9 mouse cellular contexts compared by ENCODE assay signal in genomic region chr3:15264450-15264849, GRCm38 (mm10).
A peak's percentile ranks its signal among the peaks of the same experiment; 100 is the strongest.
DNase-seq lines count a peak whose midpoint lies in the region; ATAC-seq lines count a peak whose summit lies in the region.
"Had no signal": no experiment of that assay in that cellular context is flagged by ENCODE, and none has a peak within 500 bp of the region (broad histone marks: within the 10 kb centered on the region; RNA-seq: fewer than 3 reads in every experiment).

No protein-coding gene starts in this region.

- 10% methylated on average over 3 of the region's 3 CpGs for WGBS in hindbrain, embryonic 11.5 days
- WGBS in hindbrain, embryonic 16.5 days, result 10% methylated on average over 3 of the region's 3 CpGs
- WGBS in kidney, embryonic 14.5 days, result 11% methylated on average over 3 of the region's 3 CpGs

- no peaks in the 10 kb centered on the region for H3K27me3 ChIP-seq in hindbrain, embryonic 11.5 days (ENCODE audit: control insufficient read depth, insufficient read depth, low read length)
- no peaks in the 10 kb centered on the region for H3K27me3 ChIP-seq in hindbrain, embryonic 16.5 days (replicated peaks; ENCODE audit: control insufficient read depth, insufficient read depth, low read length)
- H3K27me3 ChIP-seq in kidney, embryonic 14.5 days (ENCODE audit: control insufficient read depth, insufficient read depth, low read length), result no peaks in the 10 kb centered on the region
- H3K27me3 ChIP-seq: liver, embryonic 13.5 days had no signal

- no peaks in the 10 kb centered on the region for H3K4me1 ChIP-seq in hindbrain, embryonic 11.5 days (replicated peaks; ENCODE audit: control insufficient read depth, insufficient read depth, low read length)
- H3K4me1 ChIP-seq in hindbrain, embryonic 16.5 days (ENCODE audit: control insufficient read depth, insufficient read depth, low read depth, low read length), result no peaks in the 10 kb centered on the region
- H3K4me1 ChIP-seq in kidney, embryonic 14.5 days (ENCODE audit: control insufficient read depth, insufficient read depth, low read length), result no peaks in the 10 kb centered on the region
- H3K4me1 ChIP-seq: liver, embryonic 13.5 days had no signal

- H3K9ac ChIP-seq in hindbrain, embryonic 11.5 days (ENCODE audit: low read depth, low read length), result no peak overlapping the region
- H3K9ac ChIP-seq in hindbrain, embryonic 16.5 days (ENCODE audit: low read depth, low read length), result no peak overlapping the region
- H3K9ac ChIP-seq in kidney, embryonic 14.5 days (ENCODE audit: low read depth, low read length), result no peak overlapping the region
- H3K9ac ChIP-seq: liver, embryonic 13.5 days had no signal

- H3K4me2 ChIP-seq in hindbrain, embryonic 11.5 days (replicated peaks; ENCODE audit: low read depth, low read length), result no peak overlapping the region
- H3K4me2 ChIP-seq in hindbrain, embryonic 16.5 days (ENCODE audit: low read length), result no peak overlapping the region
- no peak overlapping the region for H3K4me2 ChIP-seq in kidney, embryonic 14.5 days (replicated peaks; ENCODE audit: low read depth, low read length)
- H3K4me2 ChIP-seq: liver, embryonic 13.5 days had no signal

- H3K4me3 ChIP-seq in hindbrain, embryonic 11.5 days (ENCODE audit: low read depth, low read length), result no peak overlapping the region
- no peak overlapping the region for H3K4me3 ChIP-seq in hindbrain, embryonic 16.5 days (ENCODE audit: low read length)
- H3K4me3 ChIP-seq in kidney, embryonic 14.5 days (ENCODE audit: low read length), result no peak overlapping the region
- H3K4me3 ChIP-seq: liver, embryonic 13.5 days had no signal

- no peak overlapping the region for H3K27ac ChIP-seq in hindbrain, embryonic 11.5 days (ENCODE audit: low read depth, low read length)
- no peak overlapping the region for H3K27ac ChIP-seq in hindbrain, embryonic 16.5 days (ENCODE audit: low read depth, low read length)
- H3K27ac ChIP-seq in kidney, embryonic 14.5 days (ENCODE audit: low read depth, low read length), result no peak overlapping the region
- H3K27ac ChIP-seq: liver, embryonic 13.5 days had no signal

- peak; percentile 67 for DNase-seq in hindbrain, embryonic 11.5 days (ENCODE audit: low spot score)
- peak; percentile 10 for DNase-seq in right cerebral cortex, adult 18-20 months
- DNase-seq in right cerebral cortex, postnatal 25 days, result no peak
- peak; percentile 50 for DNase-seq in c-Kit-positive CD71-positive TER-119-positive erythroid progenitor cells, embryonic 14.5 days (ENCODE audit: low spot score)
- peak; percentile 60 for DNase-seq in retina, postnatal 1 day
- DNase-seq in right cerebral cortex, postnatal 36 days (ENCODE audit: low spot score in 2 of 2), result no peak
- DNase-seq: liver, embryonic 13.5 days had no signal

- no peak for ATAC-seq in hindbrain, embryonic 11.5 days (ENCODE audit: low FRiP score)
- ATAC-seq in hindbrain, embryonic 16.5 days, result no peak
- ATAC-seq in kidney, embryonic 14.5 days (ENCODE audit: low FRiP score, low TSS enrichment), result no peak

- no peaks in the 10 kb centered on the region for H3K9me3 ChIP-seq in hindbrain, embryonic 11.5 days (ENCODE audit: control insufficient read depth, low read length)
- H3K9me3 ChIP-seq in hindbrain, embryonic 16.5 days (ENCODE audit: control insufficient read depth, low read length), result no peaks in the 10 kb centered on the region
- no peaks in the 10 kb centered on the region for H3K9me3 ChIP-seq in kidney, embryonic 14.5 days (ENCODE audit: control insufficient read depth, low read length)
- H3K9me3 ChIP-seq: liver, embryonic 13.5 days had no signal

- no peaks in the 10 kb centered on the region for H3K36me3 ChIP-seq in hindbrain, embryonic 11.5 days (ENCODE audit: control insufficient read depth, insufficient read depth, low read length)
- no peaks in the 10 kb centered on the region for H3K36me3 ChIP-seq in hindbrain, embryonic 16.5 days (ENCODE audit: control insufficient read depth, insufficient read depth, low read length)
- no peaks in the 10 kb centered on the region for H3K36me3 ChIP-seq in kidney, embryonic 14.5 days (ENCODE audit: control insufficient read depth, insufficient read depth, low read length)
- H3K36me3 ChIP-seq: liver, embryonic 13.5 days had no signal

Comparison
In these comparisons a context has a peak if more than half of its experiments do, and no peak if none do; other contexts are left out.
1. DNase-seq: peak in hindbrain, embryonic 11.5 days (single experiment), right cerebral cortex, adult 18-20 months (single experiment), c-Kit-positive CD71-positive TER-119-positive erythroid progenitor cells, embryonic 14.5 days (single experiment) and retina, postnatal 1 day (single experiment); none in right cerebral cortex, postnatal 25 days (single experiment) and right cerebral cortex, postnatal 36 days (0 of 2).